Comparison of ENCODE assay signal across 11 mouse cellular contexts in genomic region chr6:88502030-88502970, GRCm38 (mm10). TPM values are rescaled to one million over a fixed set of nuclear protein-coding genes. Genes with fewer than 3 reads are reported as not detected.
DNase-seq lines count a peak whose midpoint lies in the region; ATAC-seq and TF ChIP-seq lines count a peak whose summit lies in the region.
"Had no signal": no experiment of that assay in that cellular context is flagged by ENCODE, and none has a peak within 500 bp of the region (broad histone marks: within the 10 kb centered on the region; RNA-seq: fewer than 3 reads in every experiment).

No protein-coding gene starts in this region.

- peaks cover 62% of the 10 kb centered on the region for H3K4me1 ChIP-seq in liver, embryonic 12.5 days
- H3K4me1 ChIP-seq in stomach, postnatal 0 days (replicated peaks; ENCODE audit: control insufficient read depth, insufficient read depth): no peaks in the 10 kb centered on the region
- peaks cover 2% of the 10 kb centered on the region; the same call in 1 of the 2 replicates for H3K4me1 ChIP-seq in intestine, embryonic 16.5 days (ENCODE audit: control insufficient read depth, insufficient read depth, low read length)
- H3K4me1 ChIP-seq in kidney, embryonic 15.5 days: peaks cover 14% of the 10 kb centered on the region

- WGBS in liver, embryonic 12.5 days (ENCODE audit: insufficient replicate concordance): 18% methylated on average over 13 of the region's 13 CpGs
- 67% methylated on average over 13 of the region's 13 CpGs for WGBS in stomach, postnatal 0 days
- WGBS in intestine, embryonic 16.5 days: 73% methylated on average over 13 of the region's 13 CpGs
- WGBS in kidney, embryonic 15.5 days: 69% methylated on average over 13 of the region's 13 CpGs

- peak overlapping the region; percentile 94 for H3K27ac ChIP-seq in liver, embryonic 12.5 days
- H3K27ac ChIP-seq in stomach, postnatal 0 days (replicated peaks): no peak overlapping the region
- no peak overlapping the region for H3K27ac ChIP-seq in intestine, embryonic 16.5 days (ENCODE audit: low read length)
- no peak overlapping the region for H3K27ac ChIP-seq in kidney, embryonic 15.5 days
- H3K27ac ChIP-seq: embryonic facial prominence, embryonic 15.5 days had no signal

- TF ChIP-seq EP300 in stomach, postnatal 0 days (optimal IDR thresholded peaks at IDR 0.05): no peak

- H3K4me3 ChIP-seq in liver, embryonic 12.5 days: no peak overlapping the region
- H3K4me3 ChIP-seq in stomach, postnatal 0 days (ENCODE audit: low read depth, low read length): no peak overlapping the region
- H3K4me3 ChIP-seq in intestine, embryonic 16.5 days (ENCODE audit: low read length): no peak overlapping the region
- no peak overlapping the region for H3K4me3 ChIP-seq in kidney, embryonic 15.5 days (replicated peaks)
- H3K4me3 ChIP-seq: embryonic facial prominence, embryonic 15.5 days had no signal

- DNase-seq in spleen, adult 12 weeks (ENCODE audit: low spot score): peak; percentile 45
- no peak for DNase-seq in spleen, postnatal 14 days (ENCODE audit: low spot score in 2 of 2)
- no peak for DNase-seq in stomach, postnatal 0 days (ENCODE audit: low spot score)
- DNase-seq: lung, postnatal 10 days; right cerebral cortex, postnatal 14 days had no signal

- H3K4me2 ChIP-seq in liver, embryonic 12.5 days: peak overlapping the region; percentile 63
- no peak overlapping the region for H3K4me2 ChIP-seq in stomach, postnatal 0 days (replicated peaks; ENCODE audit: low read depth)
- no peak overlapping the region for H3K4me2 ChIP-seq in intestine, embryonic 16.5 days (ENCODE audit: low read depth, low read length)
- H3K4me2 ChIP-seq in kidney, embryonic 15.5 days: no peak overlapping the region
- H3K4me2 ChIP-seq: embryonic facial prominence, embryonic 15.5 days had no signal

- no peak for TF ChIP-seq CTCF in stomach, postnatal 0 days (IDR thresholded peaks at IDR 0.05; ENCODE audit: low read depth)

- H3K27me3 ChIP-seq in liver, embryonic 12.5 days (replicated peaks): no peaks in the 10 kb centered on the region
- H3K27me3 ChIP-seq in stomach, postnatal 0 days (ENCODE audit: control insufficient read depth, insufficient read depth, low read length): no peaks in the 10 kb centered on the region
- H3K27me3 ChIP-seq in intestine, embryonic 16.5 days (replicated peaks; ENCODE audit: control insufficient read depth, insufficient read depth, low read length): no peaks in the 10 kb centered on the region
- H3K27me3 ChIP-seq in kidney, embryonic 15.5 days: no peaks in the 10 kb centered on the region
- H3K27me3 ChIP-seq: embryonic facial prominence, embryonic 15.5 days had no signal

- peak; percentile 67 for ATAC-seq in erythroid progenitor cell, adult 5-6 weeks (replicated peaks; ENCODE audit: low FRiP score, poor library complexity, severe bottlenecking)
- ATAC-seq in liver, embryonic 12.5 days: peak; percentile 75
- ATAC-seq in stomach, postnatal 0 days (ENCODE audit: low FRiP score, low TSS enrichment): 0 out of 2 replicates have a peak, but pooled peaks have one; percentile 7
- no peak for ATAC-seq in intestine, embryonic 16.5 days
- no peak for ATAC-seq in kidney, embryonic 15.5 days (replicated peaks; ENCODE audit: low FRiP score)
- ATAC-seq: intestine, postnatal 0 days had no signal

- H3K9ac ChIP-seq in liver, embryonic 12.5 days: peak overlapping the region; percentile 63
- no peak overlapping the region for H3K9ac ChIP-seq in stomach, postnatal 0 days (ENCODE audit: low read length)
- no peak overlapping the region for H3K9ac ChIP-seq in intestine, embryonic 16.5 days (ENCODE audit: low read depth, low read length)
- H3K9ac ChIP-seq in kidney, embryonic 15.5 days: no peak overlapping the region
- H3K9ac ChIP-seq: embryonic facial prominence, embryonic 15.5 days had no signal

- H3K36me3 ChIP-seq in liver, embryonic 12.5 days: peaks cover 63% of the 10 kb centered on the region
- peaks cover 45% of the 10 kb centered on the region for H3K36me3 ChIP-seq in stomach, postnatal 0 days (ENCODE audit: control insufficient read depth, insufficient read depth, low read length)
- peaks cover 46% of the 10 kb centered on the region for H3K36me3 ChIP-seq in intestine, embryonic 16.5 days (ENCODE audit: control insufficient read depth, insufficient read depth, low read length)
- peaks cover 70% of the 10 kb centered on the region for H3K36me3 ChIP-seq in kidney, embryonic 15.5 days

- H3K9me3 ChIP-seq in liver, embryonic 12.5 days (replicated peaks): no peaks in the 10 kb centered on the region
- no peaks in the 10 kb centered on the region for H3K9me3 ChIP-seq in stomach, postnatal 0 days (ENCODE audit: control insufficient read depth, low read length)
- H3K9me3 ChIP-seq in intestine, embryonic 16.5 days (ENCODE audit: control insufficient read depth, low read length): no peaks in the 10 kb centered on the region
- H3K9me3 ChIP-seq in kidney, embryonic 15.5 days (replicated peaks): no peaks in the 10 kb centered on the region
- H3K9me3 ChIP-seq: embryonic facial prominence, embryonic 15.5 days had no signal

RNA-seq across cellular contexts. Expression of gene Sec61a1, which starts 16.4 kb away (rescaled TPM):
- total RNA-seq in erythroid progenitor cell, adult 5-6 weeks (2015; ENCODE audit: low replicate concordance): 61.6 and 77.1 TPM in 2 replicates
- total RNA-seq in erythroid progenitor cell, adult 5-6 weeks (2017; ENCODE audit: low replicate concordance): 70.5 and 93.0 TPM in 2 replicates
- polyA plus RNA-seq in liver, embryonic 12.5 days (2016; fragmentation: Nextera tagmentation; extraction: Ambion mirVana): 154 and 156 TPM in 2 replicates
- polyA plus RNA-seq in stomach, postnatal 0 days (2015; fragmentation: Nextera tagmentation; extraction: Ambion mirVana): 163 and 168 TPM in 2 replicates
- 277 and 297 TPM in 2 replicates for polyA plus RNA-seq in intestine, embryonic 16.5 days (2015; fragmentation: Nextera tagmentation; extraction: Ambion mirVana)
- polyA plus RNA-seq in kidney, embryonic 15.5 days (2015; fragmentation: Nextera tagmentation; extraction: Ambion mirVana): 239 and 245 TPM in 2 replicates

RNA-seq across cellular contexts. Expression of gene Ruvbl1, which starts 37.1 kb away (rescaled TPM):
- 26.3 and 27.2 TPM in 2 replicates for total RNA-seq in erythroid progenitor cell, adult 5-6 weeks (2015; ENCODE audit: low replicate concordance)
- 23.9 and 36.6 TPM in 2 replicates for total RNA-seq in erythroid progenitor cell, adult 5-6 weeks (2017; ENCODE audit: low replicate concordance)
- 136 and 138 TPM in 2 replicates for polyA plus RNA-seq in liver, embryonic 12.5 days (2016; fragmentation: Nextera tagmentation; extraction: Ambion mirVana)
- 35.2 and 37.9 TPM in 2 replicates for polyA plus RNA-seq in stomach, postnatal 0 days (2015; fragmentation: Nextera tagmentation; extraction: Ambion mirVana)
- polyA plus RNA-seq in intestine, embryonic 16.5 days (2015; fragmentation: Nextera tagmentation; extraction: Ambion mirVana): 112 and 125 TPM in 2 replicates
- polyA plus RNA-seq in kidney, embryonic 15.5 days (2015; fragmentation: Nextera tagmentation; extraction: Ambion mirVana): 163 and 170 TPM in 2 replicates

RNA-seq across cellular contexts. Expression of gene Eefsec, which starts 56.0 kb away (rescaled TPM):
- total RNA-seq in erythroid progenitor cell, adult 5-6 weeks (2015; ENCODE audit: low replicate concordance): 7.2 and 7.5 TPM in 2 replicates
- 5.9 and 8.8 TPM in 2 replicates for total RNA-seq in erythroid progenitor cell, adult 5-6 weeks (2017; ENCODE audit: low replicate concordance)
- polyA plus RNA-seq in liver, embryonic 12.5 days (2016; fragmentation: Nextera tagmentation; extraction: Ambion mirVana): 25.2 and 26.1 TPM in 2 replicates
- 19.5 and 20.6 TPM in 2 replicates for polyA plus RNA-seq in stomach, postnatal 0 days (2015; fragmentation: Nextera tagmentation; extraction: Ambion mirVana)
- 34.4 and 40.8 TPM in 2 replicates for polyA plus RNA-seq in intestine, embryonic 16.5 days (2015; fragmentation: Nextera tagmentation; extraction: Ambion mirVana)
- polyA plus RNA-seq in kidney, embryonic 15.5 days (2015; fragmentation: Nextera tagmentation; extraction: Ambion mirVana): 37.7 and 42.8 TPM in 2 replicates

Comparison
In these comparisons a context has a peak if more than half of its experiments do, and no peak if none do; other contexts are left out.
1. ATAC-seq: peak in erythroid progenitor cell, adult 5-6 weeks (single experiment), liver, embryonic 12.5 days (single experiment) and stomach, postnatal 0 days (single experiment); none in intestine, embryonic 16.5 days (single experiment) and kidney, embryonic 15.5 days (single experiment).